Mouse (Mus musculus): ENCODE results near the gene Pparg.
A peak's percentile ranks its signal among the peaks of the same experiment; 100 is the strongest.

The Pparg gene

DNA sequence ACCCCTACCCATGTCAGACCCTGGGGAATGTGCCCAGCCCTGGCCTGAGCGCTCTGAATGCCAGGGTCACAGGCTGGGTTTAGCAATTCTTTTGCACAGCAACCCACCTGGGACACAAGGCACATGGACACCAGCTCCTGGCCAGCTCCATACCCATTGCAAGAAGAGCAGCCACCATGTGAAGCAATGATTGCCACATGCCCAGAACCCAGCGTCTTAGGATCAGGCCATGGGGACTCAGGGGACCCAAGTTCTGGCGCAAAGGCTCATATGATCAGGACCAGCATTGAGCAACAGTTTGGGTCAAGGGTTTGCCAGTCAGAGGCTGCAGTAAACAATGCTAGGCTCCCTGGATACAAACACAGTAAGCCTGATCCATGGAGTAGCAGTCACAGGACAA, 150.7 kb downstream of the Pparg start:
- DNase-seq, result no peak

DNA sequence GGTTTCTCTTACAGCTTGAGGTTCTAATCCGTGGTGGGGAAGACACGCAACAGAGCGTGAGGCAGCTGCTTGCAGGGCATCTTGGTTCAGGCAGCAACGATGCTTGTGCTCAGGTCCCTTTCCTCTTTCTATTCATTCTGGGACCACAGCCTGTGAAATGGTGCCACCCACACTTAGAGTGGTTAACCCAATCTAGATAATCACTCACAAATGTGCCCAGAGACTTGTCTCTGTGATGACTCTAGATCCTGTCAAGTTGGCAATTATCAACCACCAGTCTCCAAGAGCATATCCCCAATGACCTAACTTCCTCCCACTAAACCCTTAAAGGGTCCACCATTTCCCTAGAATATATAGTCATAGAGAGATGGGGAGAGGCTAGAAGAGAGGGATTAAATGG, 152.5 kb downstream of the Pparg start:
- no peak for DNase-seq

DNA sequence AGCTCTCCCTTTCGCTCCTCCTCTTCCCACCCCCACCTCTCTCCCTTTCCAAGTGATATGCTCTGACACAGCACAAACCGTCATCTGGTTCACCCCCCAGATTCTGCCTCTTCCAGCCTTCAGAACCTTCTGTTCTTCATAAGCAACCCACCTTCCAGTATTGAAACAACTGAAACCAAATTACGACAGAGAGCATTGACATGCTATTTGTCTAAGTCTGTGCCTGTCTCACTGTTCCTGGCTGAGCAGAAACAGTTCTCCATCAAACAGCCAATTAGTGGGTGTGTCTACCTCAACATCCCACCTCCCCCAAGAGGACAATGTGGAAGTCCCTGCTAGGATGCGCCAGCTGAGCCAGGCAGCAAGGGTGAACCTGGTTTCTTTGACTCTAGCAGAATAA, 157.2 kb downstream of the Pparg start:
- no peak for DNase-seq

DNA sequence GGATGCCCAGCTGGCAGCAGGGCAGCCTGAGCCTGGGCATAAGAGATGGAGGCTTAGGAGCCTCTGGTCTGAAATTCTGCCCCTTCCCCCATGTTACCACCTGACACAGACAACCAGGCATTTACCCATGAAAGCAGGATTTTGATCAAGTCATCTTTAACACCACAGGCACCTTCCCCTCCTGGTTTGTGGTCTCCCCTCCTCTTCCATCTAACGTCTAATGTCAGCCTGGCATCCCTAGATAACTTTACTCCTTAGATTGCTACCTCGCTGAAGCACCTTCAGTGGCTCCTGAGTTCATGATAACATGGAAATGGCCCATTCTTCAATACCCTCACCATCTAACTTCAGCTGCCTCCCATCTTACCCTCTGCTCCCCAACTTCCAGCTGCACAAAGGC, 157.6 kb downstream of the Pparg start:
- DNase-seq, result no peak

DNA sequence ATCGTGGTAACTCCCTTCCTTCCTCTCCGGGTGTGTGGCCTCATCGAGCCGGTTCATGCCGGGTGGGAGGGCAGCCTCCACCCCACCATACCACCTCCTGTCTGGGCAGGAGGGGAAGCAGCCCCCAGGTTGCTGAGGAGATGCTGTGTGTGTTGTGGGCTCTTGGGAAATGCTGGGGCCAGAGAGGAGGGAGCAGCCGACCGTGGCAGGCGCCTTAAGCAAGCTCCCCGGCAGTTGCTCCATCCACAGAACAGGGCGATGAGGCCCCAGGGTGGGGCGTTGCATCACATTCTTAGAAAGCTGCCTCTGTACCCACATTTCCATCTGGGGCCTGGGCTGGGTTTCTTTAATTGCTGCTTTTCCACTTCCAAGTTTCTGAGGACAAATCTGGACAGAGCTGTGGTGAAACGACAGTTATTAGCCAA, 158.5 kb downstream of the Pparg start:
- peak; percentile 50 for DNase-seq

DNA sequence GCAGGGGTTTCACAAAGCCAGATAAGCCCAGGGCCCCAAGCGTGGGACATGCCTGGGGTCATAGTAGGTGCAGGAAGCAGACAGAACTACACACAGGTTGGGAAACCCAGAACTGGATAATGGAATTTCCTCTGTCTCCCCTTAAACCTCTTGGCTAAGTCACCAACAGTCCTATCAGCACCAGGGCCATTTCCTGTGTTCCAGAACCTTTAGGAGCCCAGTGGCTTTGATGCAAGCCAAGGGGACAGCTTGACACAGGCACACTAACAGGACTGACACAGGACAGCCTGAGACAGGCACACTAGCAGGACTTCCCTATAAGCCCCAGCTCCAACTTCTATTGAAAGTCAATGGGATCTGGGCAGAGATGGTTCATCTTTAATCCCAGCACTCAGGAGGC, 161.2 kb downstream of the Pparg start:
- no peak for DNase-seq

DNA sequence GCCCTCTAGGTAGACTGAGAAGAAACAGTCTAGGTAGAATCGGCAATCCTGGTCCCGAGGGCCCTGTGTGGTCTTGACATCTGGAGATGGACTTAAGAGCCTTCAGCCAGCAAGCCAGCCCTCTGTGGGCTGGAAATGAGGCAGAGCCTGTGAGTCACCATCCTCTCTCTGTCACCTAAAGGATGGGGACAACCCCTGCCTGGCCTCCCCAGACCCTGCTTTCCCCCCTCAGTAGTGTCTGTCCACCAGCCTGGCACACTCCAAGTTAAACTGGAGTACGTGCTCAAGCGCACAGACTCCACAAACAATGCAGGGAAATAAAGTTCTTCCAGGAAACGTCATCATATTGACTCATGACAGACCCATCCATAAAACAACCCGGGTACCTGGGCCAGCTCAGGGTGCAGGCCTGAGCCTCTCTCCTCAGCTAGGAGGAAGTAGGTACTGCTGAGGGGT, 162.0 kb downstream of the Pparg start:
- no peak for DNase-seq

DNA sequence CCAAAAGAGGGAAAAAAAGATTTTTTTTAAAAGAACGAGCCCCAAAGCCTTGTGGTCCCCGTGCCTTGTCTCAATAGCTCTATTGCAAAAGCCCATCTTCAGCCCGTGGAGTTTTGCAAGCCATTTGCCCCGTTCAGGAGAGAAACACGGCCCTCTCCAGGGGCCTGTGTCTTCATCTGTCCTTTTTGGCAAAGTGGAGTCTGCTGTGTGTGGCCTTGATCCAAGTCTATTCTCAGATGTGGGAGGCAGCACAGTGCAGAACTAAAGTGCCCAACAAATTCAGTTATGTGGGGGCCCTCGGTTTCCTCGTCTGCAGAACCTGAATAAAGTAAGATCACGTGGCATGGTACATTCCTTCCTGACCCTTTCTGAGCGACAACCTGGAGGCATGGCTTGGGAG, 162.4 kb downstream of the Pparg start:
- DNase-seq, result no peak

DNA sequence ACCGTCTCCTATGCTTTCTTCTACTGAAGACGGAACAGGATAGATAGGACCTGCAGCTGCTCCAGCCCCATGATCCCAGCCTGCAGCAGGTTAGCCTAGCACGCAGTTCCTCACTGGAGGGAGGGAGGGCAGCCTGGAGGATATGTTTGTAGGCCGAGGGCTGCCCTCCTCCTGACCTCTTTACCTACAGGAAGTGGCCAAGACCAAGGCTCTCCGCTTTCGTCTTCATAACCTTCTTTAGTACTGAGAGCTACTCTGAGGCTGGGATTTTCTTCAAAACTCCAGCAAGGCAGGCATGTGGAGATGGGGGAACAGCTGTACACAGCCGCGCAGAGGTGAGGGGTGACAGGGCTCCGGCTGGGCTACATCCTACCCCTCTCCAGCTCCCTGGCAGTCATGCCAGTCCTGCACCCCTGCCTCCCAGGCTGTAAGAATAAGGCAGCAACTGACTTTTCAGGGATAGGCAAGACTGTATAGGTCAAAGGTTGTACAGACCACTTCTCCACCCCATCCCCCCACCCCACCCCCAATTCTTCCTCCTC, 163.8 kb downstream of the Pparg start:
- no peak for DNase-seq

DNA sequence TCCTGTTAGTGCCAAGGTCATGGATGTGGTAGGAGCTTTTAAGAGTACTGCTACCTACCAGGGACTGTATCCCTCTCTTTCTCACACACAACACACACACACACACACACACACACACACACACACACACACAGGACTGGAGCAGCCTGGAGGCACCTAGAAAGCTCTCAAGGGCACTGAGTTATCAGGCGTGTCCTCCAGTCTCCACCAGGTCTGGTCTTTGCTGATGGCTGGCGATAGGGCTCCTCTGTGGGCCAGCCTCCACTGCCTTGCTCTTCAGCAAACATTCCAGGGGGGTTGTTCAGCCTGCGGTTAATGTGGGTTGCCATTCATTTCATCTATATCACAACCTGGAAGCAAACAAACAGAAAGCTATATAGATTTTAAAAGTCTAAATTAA, 166.7 kb downstream of the Pparg start:
- peak; percentile 41 for DNase-seq

DNA sequence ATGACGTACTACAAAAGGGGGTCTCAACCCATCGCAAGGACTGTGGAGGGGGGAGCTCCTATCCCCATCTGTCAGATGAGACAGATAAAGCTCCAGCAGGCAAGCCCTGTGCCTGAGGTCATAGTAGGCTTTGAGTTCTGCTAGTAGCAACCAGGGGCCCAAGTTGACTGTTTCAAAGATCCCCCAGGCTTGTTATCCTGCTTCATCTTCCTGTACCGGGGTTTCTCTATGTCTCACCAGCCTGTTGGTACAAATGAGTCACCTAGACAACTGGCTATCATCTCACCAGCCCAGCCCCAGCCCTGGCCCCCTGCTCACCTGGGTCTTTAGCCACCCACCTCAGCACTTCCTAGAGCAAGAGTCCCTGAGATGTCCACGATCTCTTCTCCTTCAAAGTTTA, 167.6 kb downstream of the Pparg start:
- DNase-seq, result no peak

DNA sequence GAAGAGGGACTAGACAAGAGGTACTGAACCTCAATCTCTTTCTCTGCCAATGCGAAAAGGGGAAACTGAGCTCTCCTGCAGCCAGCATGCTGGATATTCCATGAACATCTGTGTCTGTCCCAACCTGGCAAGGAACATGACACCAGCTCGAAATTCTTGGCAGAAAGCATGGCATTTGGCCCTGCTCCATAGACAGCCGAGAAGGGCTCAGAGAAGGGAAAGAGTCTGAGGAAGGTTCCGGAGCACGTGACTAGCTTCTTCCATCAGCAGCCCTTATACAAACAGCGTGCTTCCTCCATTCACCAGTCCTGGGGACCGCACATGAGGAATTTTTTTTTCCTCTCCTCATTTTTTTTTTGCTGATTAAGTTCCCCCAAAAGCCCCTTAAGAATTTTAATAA, 173.9 kb downstream of the Pparg start:
- no peak for DNase-seq

DNA sequence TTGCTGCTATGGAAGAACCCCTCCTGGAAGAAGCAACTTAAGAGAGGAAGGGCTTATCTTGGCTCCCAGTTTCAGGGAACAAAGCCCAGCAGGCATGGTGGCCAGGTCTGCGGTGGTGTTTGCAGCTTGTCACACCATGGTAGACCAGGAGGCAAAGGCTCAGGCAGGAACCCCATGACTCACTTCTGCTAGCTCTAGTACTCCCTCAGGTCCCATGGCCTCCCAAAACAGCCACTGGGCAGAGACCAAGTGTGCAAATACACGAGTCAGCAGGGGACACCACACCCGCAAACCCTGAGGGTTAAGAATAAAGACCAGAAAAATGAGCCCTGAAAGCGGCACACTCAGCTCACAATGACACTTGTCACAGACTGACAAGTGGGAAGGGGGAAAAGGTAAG, 175.4 kb downstream of the Pparg start:
- no peak for DNase-seq

DNA sequence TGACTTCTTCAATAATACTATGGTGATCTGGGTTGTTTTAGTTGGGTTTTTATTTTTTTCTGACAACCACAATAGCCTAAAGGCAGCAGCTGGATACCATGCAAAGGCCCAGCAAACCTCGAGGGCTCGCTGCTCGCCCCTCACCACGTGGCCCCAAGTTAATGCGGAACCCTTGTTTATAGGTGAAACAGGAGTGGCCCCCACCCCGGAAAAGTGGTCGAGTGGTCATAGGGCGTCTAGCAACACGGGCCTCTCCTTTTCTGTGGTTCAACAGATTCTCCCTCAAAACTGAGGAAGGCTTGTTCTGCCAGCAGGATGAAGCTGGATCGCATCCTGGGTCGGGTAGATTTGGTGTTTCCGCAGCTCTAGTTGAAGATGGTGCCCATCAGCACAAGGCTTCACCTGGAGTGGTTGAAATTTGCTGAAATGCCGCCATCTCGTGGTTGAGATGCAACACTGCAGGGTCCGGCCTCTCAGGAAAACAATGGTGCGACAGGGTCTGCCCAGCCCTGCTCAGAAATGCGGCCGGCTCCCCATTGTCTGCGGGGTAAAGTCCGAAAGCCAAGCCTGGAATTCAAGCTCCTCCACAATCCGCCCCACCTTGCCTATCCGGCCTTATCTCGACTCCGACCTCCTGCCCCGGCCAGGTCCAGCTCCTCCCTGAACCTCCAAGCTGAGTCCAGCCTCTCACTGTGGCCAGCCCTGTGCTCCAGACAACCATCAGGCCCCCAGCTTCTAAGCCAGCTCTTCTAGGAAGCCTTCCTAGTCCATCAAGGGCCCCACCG, 178.1 kb downstream of the Pparg start:
- peak; percentile 71 for DNase-seq

Data from liver (tissue).